Mouse (Mus musculus): ENCODE data around the gene Sema3f. TPM values are rescaled to one million over a fixed set of nuclear protein-coding genes. Genes with fewer than 3 reads are reported as not detected.

The Sema3f gene
- polyA plus RNA-seq, 1 experiment from 2014 or later = 30.2 TPM

DNA sequence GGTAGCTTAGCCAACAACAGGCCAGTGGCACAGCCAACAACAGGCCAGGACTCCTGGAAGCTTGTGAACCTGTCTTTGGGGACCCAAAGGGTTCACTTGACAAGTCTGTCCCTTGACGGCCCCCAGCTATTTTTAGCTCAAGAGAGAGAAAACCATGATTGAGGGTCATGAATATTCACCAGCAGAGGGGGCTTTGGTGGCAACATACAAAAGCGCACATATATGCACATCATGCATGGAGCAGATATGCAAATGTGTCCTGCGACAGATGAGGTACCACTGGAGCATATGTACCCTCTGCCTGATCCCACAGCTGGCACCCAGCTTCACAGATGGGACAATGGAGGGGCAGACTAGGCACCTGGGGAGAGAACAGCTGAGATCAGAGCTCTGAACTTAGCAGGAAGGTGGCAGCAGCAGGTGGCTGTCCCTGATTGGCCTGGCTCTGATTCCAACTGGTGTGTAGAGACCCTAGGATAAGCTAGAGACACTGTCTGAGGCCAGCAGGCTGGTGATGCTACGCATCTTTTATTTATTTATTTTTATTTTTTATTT lies 16.8 kb downstream of the Sema3f start:
- Histone ChIP-seq H3K36me3 (ENCODE audit: control insufficient read depth, insufficient read depth, low read length) (peaks cover 36% of the 10 kb centered on the region), H3K4me1 (ENCODE audit: control insufficient read depth, insufficient read depth, low read length) (peaks cover 43% of the 10 kb centered on the region)
- 72% methylated on average over 4 of the region's 4 CpGs for WGBS

DNA sequence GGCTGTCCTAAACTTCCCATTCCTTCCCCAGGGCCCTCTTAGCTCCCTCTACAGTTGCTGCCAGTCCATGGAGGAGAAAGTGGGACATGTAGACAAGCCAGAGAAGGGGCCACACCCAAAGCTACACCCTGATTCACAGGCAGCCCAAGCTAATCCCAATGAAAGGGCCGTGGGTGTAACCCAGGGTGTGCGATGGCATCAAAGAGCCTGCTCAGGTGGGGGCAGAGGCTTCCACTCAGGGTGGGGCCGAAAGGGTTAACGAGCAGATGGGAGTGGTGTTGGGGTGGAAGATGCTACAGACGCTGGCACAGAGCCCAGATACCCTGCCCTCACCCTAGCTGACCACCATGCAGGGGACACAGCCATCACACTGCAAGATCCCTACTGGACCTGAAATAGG lies 17.5 kb downstream of the Sema3f start:
- Histone ChIP-seq H3K4me3 (ENCODE audit: low read depth, low read length) (no peak overlapping the region), H3K27me3 (ENCODE audit: control insufficient read depth, insufficient read depth, low read length) (no peaks in the 10 kb centered on the region), H3K9me3 (ENCODE audit: control insufficient read depth, low read depth, low read length) (no peaks in the 10 kb centered on the region), H3K36me3 (ENCODE audit: control insufficient read depth, insufficient read depth, low read length) (peaks cover 44% of the 10 kb centered on the region), H3K9ac (replicated peaks; ENCODE audit: low read depth, low read length) (no peak overlapping the region), H3K4me1 (ENCODE audit: control insufficient read depth, insufficient read depth, low read length) (peaks cover 36% of the 10 kb centered on the region), H3K4me2 (replicated peaks; ENCODE audit: low read depth, low read length) (no peak overlapping the region), H3K27ac (ENCODE audit: low read length) (no peak overlapping the region)
- no peak for ATAC-seq (ENCODE audit: insufficient number of reproducible peaks, insufficient read depth, low FRiP score, low read depth)
- 61% methylated on average over 5 of the region's 5 CpGs for WGBS

More for the DNA sequence above, 16.8 kb downstream of the Sema3f start:
- no peak overlapping the region for H3K4me2 ChIP-seq (replicated peaks; ENCODE audit: low read depth, low read length)
- H3K27ac ChIP-seq (ENCODE audit: low read length) = no peak overlapping the region
- H3K9me3 ChIP-seq (ENCODE audit: control insufficient read depth, low read depth, low read length) = no peaks in the 10 kb centered on the region
- no peaks in the 10 kb centered on the region for H3K27me3 ChIP-seq (ENCODE audit: control insufficient read depth, insufficient read depth, low read length)
- no peak overlapping the region for H3K9ac ChIP-seq (replicated peaks; ENCODE audit: low read depth, low read length)
- no peak overlapping the region for H3K4me3 ChIP-seq (ENCODE audit: low read depth, low read length)
- ATAC-seq (ENCODE audit: insufficient number of reproducible peaks, insufficient read depth, low FRiP score, low read depth) = no peak

DNA sequence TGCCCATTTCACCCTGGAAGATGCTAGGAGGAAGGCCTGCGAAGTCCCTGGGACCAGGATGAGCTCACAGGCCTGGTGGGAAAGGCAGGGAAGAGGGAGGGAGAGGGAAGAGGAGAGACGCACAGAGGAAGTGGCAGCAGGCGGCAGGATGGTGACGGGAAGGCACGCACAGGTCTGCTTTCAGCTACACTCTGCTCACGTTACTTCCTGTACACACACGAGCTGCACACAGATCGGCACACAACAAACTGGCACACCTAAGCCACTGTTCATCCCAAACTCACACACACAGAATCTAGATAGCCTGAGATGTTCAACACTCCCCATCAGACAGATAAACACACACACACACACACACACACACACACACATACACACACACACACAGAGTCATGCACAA lies 19.9 kb downstream of the Sema3f start:
- peaks cover 13% of the 10 kb centered on the region; the same call in 1 of the 2 replicates for H3K4me1 ChIP-seq (ENCODE audit: control insufficient read depth, insufficient read depth, low read length)
- H3K9me3 ChIP-seq (ENCODE audit: control insufficient read depth, low read depth, low read length) = no peaks in the 10 kb centered on the region
- H3K4me2 ChIP-seq (replicated peaks; ENCODE audit: low read depth, low read length) = no peak overlapping the region
- no peak overlapping the region for H3K9ac ChIP-seq (replicated peaks; ENCODE audit: low read depth, low read length)
- no peaks in the 10 kb centered on the region for H3K27me3 ChIP-seq (ENCODE audit: control insufficient read depth, insufficient read depth, low read length)
- no peak overlapping the region for H3K27ac ChIP-seq (ENCODE audit: low read length)
- H3K4me3 ChIP-seq (ENCODE audit: low read depth, low read length) = no peak overlapping the region
- no peak for ATAC-seq (ENCODE audit: insufficient number of reproducible peaks, insufficient read depth, low FRiP score, low read depth)
- 81% methylated on average over 8 of the region's 8 CpGs for WGBS
- H3K36me3 ChIP-seq (ENCODE audit: control insufficient read depth, insufficient read depth, low read length) = peaks cover 61% of the 10 kb centered on the region

DNA sequence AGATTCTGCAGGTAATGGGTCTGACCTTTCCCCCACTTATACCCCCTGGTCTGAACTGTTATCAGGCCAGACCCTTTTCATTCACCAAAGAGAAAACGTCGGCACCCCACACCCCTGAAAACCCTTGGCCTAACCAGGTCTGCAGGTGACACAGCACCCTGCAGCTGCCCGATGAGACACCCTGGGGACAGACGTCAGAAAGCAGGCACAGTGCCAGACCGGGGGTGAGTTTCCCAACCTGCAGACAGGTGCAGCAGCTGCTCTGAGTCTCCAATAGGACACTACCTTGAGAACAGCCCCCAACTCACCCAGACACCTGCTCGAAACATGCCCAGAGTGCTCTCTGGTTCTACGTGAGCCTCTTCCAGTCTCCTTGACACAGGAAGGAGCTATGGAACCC lies 21.3 kb downstream of the Sema3f start:
- ATAC-seq (ENCODE audit: insufficient number of reproducible peaks, insufficient read depth, low FRiP score, low read depth) = no peak
- Histone ChIP-seq H3K36me3 (ENCODE audit: control insufficient read depth, insufficient read depth, low read length) (peaks cover 75% of the 10 kb centered on the region), H3K9ac (replicated peaks; ENCODE audit: low read depth, low read length) (no peak overlapping the region), H3K4me2 (replicated peaks; ENCODE audit: low read depth, low read length) (no peak overlapping the region), H3K4me3 (ENCODE audit: low read depth, low read length) (no peak overlapping the region), H3K9me3 (ENCODE audit: control insufficient read depth, low read depth, low read length) (no peaks in the 10 kb centered on the region), H3K4me1 (ENCODE audit: control insufficient read depth, insufficient read depth, low read length) (peaks cover 8% of the 10 kb centered on the region; the same call in 1 of the 2 replicates), H3K27ac (ENCODE audit: low read length) (no peak overlapping the region), H3K27me3 (ENCODE audit: control insufficient read depth, insufficient read depth, low read length) (no peaks in the 10 kb centered on the region)
- WGBS = 77% methylated on average over 7 of the region's 7 CpGs

DNA sequence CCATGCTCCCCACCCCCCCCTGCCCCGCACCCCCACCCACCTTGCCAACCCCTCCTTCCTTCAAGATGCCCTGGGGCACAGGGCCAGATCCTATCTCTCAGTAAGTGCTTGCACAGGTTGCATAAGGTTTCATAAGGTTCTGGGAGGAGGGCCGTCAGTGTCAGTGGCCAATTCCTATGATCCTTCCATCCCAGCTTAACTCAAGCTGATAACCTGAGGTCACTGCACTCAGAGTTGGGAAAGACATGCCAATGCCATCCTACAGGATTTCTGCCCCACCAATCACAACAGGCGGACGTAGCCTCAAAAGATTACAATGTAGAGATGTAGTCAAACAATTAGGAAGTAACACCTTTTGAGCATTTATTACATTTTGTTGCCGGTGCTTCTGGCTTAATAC lies 21.9 kb downstream of the Sema3f start:
- Histone ChIP-seq H3K9ac (replicated peaks; ENCODE audit: low read depth, low read length) (no peak overlapping the region), H3K4me1 (ENCODE audit: control insufficient read depth, insufficient read depth, low read length) (peaks cover 4% of the 10 kb centered on the region; the same call in 1 of the 2 replicates), H3K27me3 (ENCODE audit: control insufficient read depth, insufficient read depth, low read length) (no peaks in the 10 kb centered on the region), H3K4me3 (ENCODE audit: low read depth, low read length) (no peak overlapping the region), H3K36me3 (ENCODE audit: control insufficient read depth, insufficient read depth, low read length) (peaks cover 80% of the 10 kb centered on the region), H3K4me2 (replicated peaks; ENCODE audit: low read depth, low read length) (no peak overlapping the region), H3K9me3 (ENCODE audit: control insufficient read depth, low read depth, low read length) (no peaks in the 10 kb centered on the region), H3K27ac (ENCODE audit: low read length) (no peak overlapping the region)
- no peak for ATAC-seq (ENCODE audit: insufficient number of reproducible peaks, insufficient read depth, low FRiP score, low read depth)
- WGBS = 84% methylated on average over 5 of the region's 5 CpGs

DNA sequence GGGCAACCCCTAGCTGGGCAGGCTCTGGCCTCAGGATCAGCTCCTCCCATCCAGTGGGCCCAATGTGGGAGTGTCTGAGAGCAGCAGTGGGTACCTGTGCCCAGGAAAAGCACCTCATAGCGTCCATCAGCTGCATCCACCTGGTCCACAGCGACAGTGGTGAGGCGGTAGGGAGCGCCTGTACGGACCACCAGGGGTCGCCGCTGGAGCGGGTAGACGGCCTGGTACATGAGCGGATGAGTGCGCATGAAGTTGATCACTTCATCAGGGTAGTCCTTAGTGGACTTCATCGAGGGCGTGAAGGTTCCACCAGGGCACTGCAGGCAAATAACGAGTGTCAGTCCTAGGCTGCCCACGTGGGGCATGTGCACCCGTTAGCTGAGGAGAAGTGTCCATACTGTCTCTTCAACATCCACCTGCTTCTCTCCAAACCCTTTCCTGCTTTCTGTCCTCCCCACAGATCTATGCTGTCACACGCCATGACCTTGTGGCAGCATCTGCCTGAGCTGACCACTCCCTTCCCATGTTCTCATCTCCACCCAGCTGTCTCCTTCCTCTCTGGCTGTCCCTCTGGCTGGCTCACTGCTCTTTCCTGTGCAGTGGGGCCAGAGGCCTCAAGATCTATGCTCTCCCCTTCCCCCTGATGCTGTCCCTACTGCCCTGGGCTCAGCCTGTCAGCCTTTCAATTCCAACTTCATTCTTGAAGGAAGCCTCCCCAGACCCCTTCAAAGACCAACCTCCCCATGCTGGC lies 24.9 kb downstream of the Sema3f start:
- no peak overlapping the region for H3K4me3 ChIP-seq (ENCODE audit: low read depth, low read length)
- H3K9ac ChIP-seq (replicated peaks; ENCODE audit: low read depth, low read length) = no peak overlapping the region
- WGBS = 41% methylated on average over 17 of the region's 17 CpGs
- no peaks in the 10 kb centered on the region for H3K4me1 ChIP-seq (ENCODE audit: control insufficient read depth, insufficient read depth, low read length)
- ATAC-seq (ENCODE audit: insufficient number of reproducible peaks, insufficient read depth, low FRiP score, low read depth) = peak; percentile 42; the same call in 1 of the 2 replicates
- H3K27ac ChIP-seq (ENCODE audit: low read length) = no peak overlapping the region
- no peaks in the 10 kb centered on the region for H3K27me3 ChIP-seq (ENCODE audit: control insufficient read depth, insufficient read depth, low read length)
- H3K36me3 ChIP-seq (ENCODE audit: control insufficient read depth, insufficient read depth, low read length) = peaks cover 72% of the 10 kb centered on the region
- no peaks in the 10 kb centered on the region for H3K9me3 ChIP-seq (ENCODE audit: control insufficient read depth, low read depth, low read length)
- no peak overlapping the region for H3K4me2 ChIP-seq (replicated peaks; ENCODE audit: low read depth, low read length)

DNA sequence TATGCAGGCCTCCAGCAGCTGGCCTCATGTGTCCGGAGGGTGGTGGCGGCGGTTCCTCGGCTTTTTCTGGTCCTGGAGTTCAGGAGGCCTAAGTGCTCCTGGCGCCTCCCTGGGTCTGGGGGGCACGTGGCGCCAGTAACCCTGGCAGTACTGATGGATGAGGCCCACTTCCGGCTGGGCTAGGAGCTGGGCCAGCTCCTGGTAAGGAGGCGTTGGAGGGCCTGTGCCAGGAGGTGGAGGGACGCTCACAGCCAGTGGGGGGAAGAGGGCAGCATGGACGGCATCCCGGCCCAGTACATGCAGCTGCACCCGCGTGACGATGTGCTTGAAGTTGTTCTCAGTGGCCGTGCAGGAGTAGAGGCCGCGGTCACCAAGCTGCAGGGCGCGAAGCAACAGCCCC lies 27.9 kb downstream of the Sema3f start:
- H3K27ac ChIP-seq (ENCODE audit: low read length) = no peak overlapping the region
- H3K4me2 ChIP-seq (replicated peaks; ENCODE audit: low read depth, low read length) = no peak overlapping the region
- H3K9ac ChIP-seq (replicated peaks; ENCODE audit: low read depth, low read length) = no peak overlapping the region
- no peak overlapping the region for H3K4me3 ChIP-seq (ENCODE audit: low read depth, low read length)
- ATAC-seq (ENCODE audit: insufficient number of reproducible peaks, insufficient read depth, low FRiP score, low read depth) = no peak
- no peaks in the 10 kb centered on the region for H3K4me1 ChIP-seq (ENCODE audit: control insufficient read depth, insufficient read depth, low read length)
- H3K27me3 ChIP-seq (ENCODE audit: control insufficient read depth, insufficient read depth, low read length) = 0 out of 2 replicates have a peak, but pooled peaks cover 2% of the 10 kb centered on the region
- H3K36me3 ChIP-seq (ENCODE audit: control insufficient read depth, insufficient read depth, low read length) = peaks cover 44% of the 10 kb centered on the region
- WGBS = 73% methylated on average over 20 of the region's 20 CpGs
- H3K9me3 ChIP-seq (ENCODE audit: control insufficient read depth, low read depth, low read length) = no peaks in the 10 kb centered on the region

DNA sequence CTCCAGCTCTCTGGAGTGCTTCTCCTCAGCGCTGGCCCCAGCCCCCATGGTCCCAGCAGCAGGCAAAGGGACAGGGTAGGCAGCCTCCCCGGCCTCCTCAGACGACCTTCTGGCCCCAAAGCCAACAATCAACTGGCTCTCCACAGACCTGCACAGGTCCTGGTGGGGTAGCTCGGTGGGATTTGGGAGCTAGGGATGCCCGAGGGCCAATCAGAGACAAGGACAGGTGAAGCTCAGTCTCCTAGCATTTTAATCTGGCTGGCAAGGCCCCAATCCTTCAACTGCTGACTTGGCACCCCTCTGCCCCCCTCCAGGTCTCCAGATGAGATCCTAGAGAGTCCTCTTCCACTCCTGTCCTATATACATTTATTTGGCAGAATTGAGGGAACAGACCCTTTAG lies 30.8 kb downstream of the Sema3f start, which contains the start of gene Gnat1:
TSS of gene Gnat1 (minus strand) at position 212 of the 400 bp plus-strand sequence.
- WGBS = 39% methylated on average over 5 of the region's 5 CpGs
- H3K9ac ChIP-seq (replicated peaks; ENCODE audit: low read depth, low read length) = no peak within 1 kb of the TSS

More for the DNA sequence above, 30.8 kb downstream of the Sema3f start, which contains the start of gene Gnat1:
- Histone ChIP-seq H3K4me2 (replicated peaks; ENCODE audit: low read depth, low read length) (no peak within 1 kb of the TSS), H3K27me3 (ENCODE audit: control insufficient read depth, insufficient read depth, low read length) (peaks cover 26% of the 10 kb centered on the region), H3K27ac (ENCODE audit: low read length) (no peak within 1 kb of the TSS), H3K4me3 (ENCODE audit: low read depth, low read length) (no peak within 1 kb of the TSS), H3K9me3 (ENCODE audit: control insufficient read depth, low read depth, low read length) (no peaks in the 10 kb centered on the region), H3K4me1 (ENCODE audit: control insufficient read depth, insufficient read depth, low read length) (peaks cover 8% of the 10 kb centered on the region), H3K36me3 (ENCODE audit: control insufficient read depth, insufficient read depth, low read length) (peaks cover 22% of the 10 kb centered on the region)
- no peak for ATAC-seq (ENCODE audit: insufficient number of reproducible peaks, insufficient read depth, low FRiP score, low read depth)

Data from stomach, embryonic 14.5 days (tissue).